25 mouse cellular contexts compared by ENCODE assay signal in genomic region chr11:84992996-84993395, GRCm38 (mm10). TPM values are rescaled to one million over a fixed set of nuclear protein-coding genes. Genes with fewer than 3 reads are reported as not detected.
DNase-seq lines count a peak whose midpoint lies in the region; ATAC-seq and TF ChIP-seq lines count a peak whose summit lies in the region.
"Had no signal": no experiment of that assay in that cellular context is flagged by ENCODE, and none has a peak within 500 bp of the region (broad histone marks: within the 10 kb centered on the region; RNA-seq: fewer than 3 reads in every experiment).

No protein-coding gene starts in this region.

- no peak for TF ChIP-seq POLR2A in CH12.LX (IDR thresholded peaks at IDR 0.05; ENCODE audit: low read depth, low read length)

- TF ChIP-seq EP300 in CH12.LX (IDR thresholded peaks at IDR 0.05; ENCODE audit: low read length), result no peak

- no peak overlapping the region for H3K4me2 ChIP-seq in kidney, postnatal 0 days (ENCODE audit: low read length)
- H3K4me2 ChIP-seq in kidney, embryonic 15.5 days, result no peak overlapping the region
- no peak overlapping the region for H3K4me2 ChIP-seq in CH12.LX (ENCODE audit: insufficient read depth, low read depth, poor library complexity, severe bottlenecking)
- H3K4me2 ChIP-seq: forebrain, embryonic 13.5 days; heart, embryonic 13.5 days; limb, embryonic 13.5 days; liver, embryonic 13.5 days; lung, embryonic 15.5 days had no signal

- peak; percentile 14 for TF ChIP-seq RAD21 in CH12.LX (IDR thresholded peaks at IDR 0.05; ENCODE audit: low read depth, low read length)

- in situ Hi-C loops in CH12.LX (cut with MboI; ENCODE audit: low pct_ligation_motif_present, low pct_unique_long_range_greater_than_20kb, low sequenced_read_pairs), result no loop called here
- in situ Hi-C loops in Patski (cut with MboI; ENCODE audit: low pct_unique_long_range_greater_than_20kb), result no loop called here

- POLR2A ChIA-PET in Patski (lab: Charles Lee), result no interaction called here

- CTCF ChIA-PET in Patski (lab: Charles Lee), result interaction anchor here (1.0 to 2.0 kb wide), 6 partner anchors 10 to 126 kb away, joined by 3 to 7 read pairs (median 4); no protein-coding TSS in a partner anchor

- no peaks in the 10 kb centered on the region for H3K79me2 ChIP-seq in CH12.LX (replicated peaks; ENCODE audit: control insufficient read depth, extremely low read depth, insufficient read depth, poor library complexity, severe bottlenecking)

- 0 out of 2 replicates have a peak, but pooled peaks have one; percentile 5 for TF ChIP-seq CTCF in kidney, postnatal 0 days (IDR thresholded peaks at IDR 0.05; ENCODE audit: low read depth)
- TF ChIP-seq CTCF in CH12.LX (conservative IDR thresholded peaks at IDR 0.05 in 1 of 2, IDR thresholded peaks at IDR 0.05 in 1 of 2; ENCODE audit: low read depth in 2 of 2, low read length in 2 of 2) (peak in 1 of 2 experiments; percentile 33; a peak in 2 of 4 replicates), Patski (IDR thresholded peaks at IDR 0.05) (peak; percentile 58)

- WGBS in kidney, postnatal 0 days, result 90% methylated on average over 1 of the region's 1 CpGs
- 84% methylated on average over 1 of the region's 1 CpGs for WGBS in kidney, embryonic 15.5 days

- DNase-seq in kidney, postnatal 0 days (ENCODE audit: low spot score), result no peak
- peak; percentile 12 for DNase-seq in thymus, postnatal 14 days
- no peak for DNase-seq in thymus, adult 18-20 months
- DNase-seq in CH12.LX (ENCODE audit: extremely low read depth) (peak; percentile 6), Patski (ENCODE audit: low read depth, low spot score) (no peak)
- DNase-seq in ovary, postnatal 10 days (ENCODE audit: low spot score), result no peak
- DNase-seq: adrenal gland, postnatal 25 days; cerebellum, adult 9-10 months; gastrocnemius, postnatal 14 days; heart, adult 18-20 months; heart, postnatal 14 days; kidney, adult 2 months; kidney, postnatal 14 days; layer of hippocampus, postnatal 36 days; liver, embryonic 13.5 days; lung, postnatal 4 days had no signal

- no peak for ATAC-seq in kidney, postnatal 0 days (replicated peaks; ENCODE audit: low FRiP score, low read depth)
- no peak for ATAC-seq in kidney, embryonic 15.5 days (replicated peaks; ENCODE audit: low FRiP score)
- ATAC-seq in Patski, result no peak
- ATAC-seq: CD4-positive, CD25-positive, alpha-beta regulatory T cell, adult 4 months; forebrain, embryonic 13.5 days; midbrain, embryonic 16.5 days had no signal

- dilution Hi-C loops in CH12.LX (cut with MboI; ENCODE audit: extremely low pct_ligation_motif_present, extremely low pct_unique_long_range_greater_than_20kb, low sequenced_read_pairs), result no loop called here

- H3K4me3 ChIP-seq in kidney, postnatal 0 days (replicated peaks; ENCODE audit: low read depth, low read length), result no peak overlapping the region
- H3K4me3 ChIP-seq in kidney, embryonic 15.5 days (replicated peaks), result no peak overlapping the region
- H3K4me3 ChIP-seq in CH12.LX (replicated peaks in 1 of 3; ENCODE audit: low read depth in 2 of 3, low read length in 2 of 3, poor library complexity in 1 of 3), result no peak overlapping the region
- H3K4me3 ChIP-seq: forebrain, embryonic 13.5 days; heart, embryonic 13.5 days; limb, embryonic 13.5 days; liver, embryonic 13.5 days; lung, embryonic 15.5 days; myocyte had no signal

- H3K4me1 ChIP-seq in kidney, postnatal 0 days (replicated peaks; ENCODE audit: insufficient read depth, low read length), result no peaks in the 10 kb centered on the region
- H3K4me1 ChIP-seq in kidney, embryonic 15.5 days, result no peaks in the 10 kb centered on the region
- no peaks in the 10 kb centered on the region for H3K4me1 ChIP-seq in CH12.LX (ENCODE audit: control insufficient read depth in 1 of 2, insufficient read depth in 2 of 2)
- H3K4me1 ChIP-seq: forebrain, embryonic 13.5 days; heart, embryonic 13.5 days; limb, embryonic 13.5 days; liver, embryonic 13.5 days; lung, embryonic 15.5 days had no signal

- peaks cover 20% of the 10 kb centered on the region for H3K36me3 ChIP-seq in kidney, postnatal 0 days (ENCODE audit: insufficient read depth, low read length)
- H3K36me3 ChIP-seq in kidney, embryonic 15.5 days, result peaks cover 66% of the 10 kb centered on the region
- H3K36me3 ChIP-seq in CH12.LX (replicated peaks in 1 of 2; ENCODE audit: control insufficient read depth in 1 of 2, insufficient read depth in 1 of 2, low read length in 1 of 2), result peaks cover 18 to 47% of the 10 kb centered on the region in 2 experiments

- no peak overlapping the region for H3K27ac ChIP-seq in kidney, postnatal 0 days
- H3K27ac ChIP-seq in kidney, embryonic 15.5 days, result no peak overlapping the region
- H3K27ac ChIP-seq in CH12.LX (ENCODE audit: insufficient read depth, low read depth), result no peak overlapping the region
- H3K27ac ChIP-seq: forebrain, embryonic 13.5 days; heart, embryonic 13.5 days; limb, embryonic 13.5 days; liver, embryonic 13.5 days; lung, embryonic 15.5 days had no signal

- H3K27me3 ChIP-seq in kidney, postnatal 0 days (ENCODE audit: insufficient read depth, low read length), result no peaks in the 10 kb centered on the region
- no peaks in the 10 kb centered on the region for H3K27me3 ChIP-seq in kidney, embryonic 15.5 days
- H3K27me3 ChIP-seq in CH12.LX (replicated peaks) (no peaks in the 10 kb centered on the region), Patski (no peaks in the 10 kb centered on the region)
- H3K27me3 ChIP-seq: forebrain, embryonic 13.5 days; heart, embryonic 13.5 days; limb, embryonic 13.5 days; liver, embryonic 13.5 days; lung, embryonic 15.5 days had no signal

- H3K9me3 ChIP-seq in kidney, postnatal 0 days (replicated peaks; ENCODE audit: low read length), result no peaks in the 10 kb centered on the region
- H3K9me3 ChIP-seq in kidney, embryonic 15.5 days (replicated peaks), result no peaks in the 10 kb centered on the region
- no peaks in the 10 kb centered on the region for H3K9me3 ChIP-seq in CH12.LX (replicated peaks; ENCODE audit: low read length)
- H3K9me3 ChIP-seq: forebrain, embryonic 13.5 days; heart, embryonic 13.5 days; limb, embryonic 13.5 days; liver, embryonic 13.5 days; lung, embryonic 15.5 days had no signal

- no peak overlapping the region for H3K9ac ChIP-seq in kidney, postnatal 0 days (ENCODE audit: low read depth, low read length)
- no peak overlapping the region for H3K9ac ChIP-seq in kidney, embryonic 15.5 days
- no peak overlapping the region for H3K9ac ChIP-seq in CH12.LX (ENCODE audit: insufficient read depth, low read depth)
- H3K9ac ChIP-seq: forebrain, embryonic 13.5 days; heart, embryonic 13.5 days; limb, embryonic 13.5 days; liver, embryonic 13.5 days; lung, embryonic 15.5 days had no signal

TF ChIP-seq in CH12.LX, 34 proteins besides CTCF, POLR2A, EP300 and RAD21:
- no peak for TF ChIP-seq ETS1 (conservative IDR thresholded peaks at IDR 0.05; ENCODE audit: low read depth, low read length)
- no peak for TF ChIP-seq JUN (IDR thresholded peaks at IDR 0.05; ENCODE audit: insufficient read depth, low read depth, low read length)
- TF ChIP-seq UBTF (IDR thresholded peaks at IDR 0.05; ENCODE audit: low read depth, low read length), result no peak
- no peak for TF ChIP-seq ZKSCAN1 (IDR thresholded peaks at IDR 0.05; ENCODE audit: borderline replicate concordance, low read depth, low read length)
- no peak for TF ChIP-seq MAFK (IDR thresholded peaks at IDR 0.05; ENCODE audit: insufficient replicate concordance, low read length)
- TF ChIP-seq MEF2A (IDR thresholded peaks at IDR 0.05; ENCODE audit: borderline replicate concordance, low read depth, low read length), result no peak
- no peak for TF ChIP-seq ZMIZ1 (IDR thresholded peaks at IDR 0.05; ENCODE audit: low read depth, low read length)
- no peak for TF ChIP-seq E2F4 (IDR thresholded peaks at IDR 0.05; ENCODE audit: insufficient replicate concordance, low read depth, low read length)
- TF ChIP-seq IRF4 (IDR thresholded peaks at IDR 0.05; ENCODE audit: low read depth, low read length), result no peak
- no peak for TF ChIP-seq ZC3H11A (IDR thresholded peaks at IDR 0.05; ENCODE audit: low read depth, low read length)
- TF ChIP-seq TBP (conservative IDR thresholded peaks at IDR 0.05; ENCODE audit: low read depth, low read length), result no peak
- no peak for TF ChIP-seq TCF12 (IDR thresholded peaks at IDR 0.05; ENCODE audit: low read depth, low read length)
- TF ChIP-seq NRF1 (IDR thresholded peaks at IDR 0.05; ENCODE audit: low read depth, low read length), result no peak
- TF ChIP-seq PAX5 (IDR thresholded peaks at IDR 0.05; ENCODE audit: low read length), result no peak
- TF ChIP-seq POLR2AphosphoS2 (IDR thresholded peaks at IDR 0.05; ENCODE audit: low read depth, low read length), result no peak
- no peak for TF ChIP-seq MAX (IDR thresholded peaks at IDR 0.05; ENCODE audit: low read length)
- TF ChIP-seq MXI1 (IDR thresholded peaks at IDR 0.05; ENCODE audit: low read depth, low read length), result no peak

RNA-seq across cellular contexts. Expression of gene Car4, which starts 35.4 kb away (rescaled TPM):
- 121 and 134 TPM in 2 replicates for polyA plus RNA-seq in kidney, postnatal 0 days (2015; fragmentation: Nextera tagmentation; extraction: Ambion mirVana)
- 66.2 and 71.2 TPM in 2 replicates for polyA plus RNA-seq in kidney, embryonic 15.5 days (2015; fragmentation: Nextera tagmentation; extraction: Ambion mirVana)
- total RNA-seq in CH12.LX (2012; rRNA removed) (not detected in 2 replicates), CH12.LX (2014; rRNA removed) (not detected in 2 replicates)
- polyA plus RNA-seq in CH12.LX (2012; ENCODE audit: insufficient read length, low read depth) (not detected in 2 replicates), Patski (2021) (not detected)
- total RNA-seq: megakaryocyte-erythroid progenitor cell, adult 5-6 weeks had no signal
- polyA plus RNA-seq: CD4-positive, CD25-positive, alpha-beta regulatory T cell, adult 4 months; myocyte had no signal

Comparison
In these comparisons a context has a peak if more than half of its experiments do, and no peak if none do; other contexts are left out.
1. DNase-seq: peak in thymus, postnatal 14 days (single experiment) and CH12.LX (single experiment); none in kidney, postnatal 0 days (single experiment), thymus, adult 18-20 months (0 of 2), Patski (single experiment) and ovary, postnatal 10 days (single experiment).
2. RNA of gene Car4, which starts 35.4 kb away (polyA plus RNA-seq): 121 to 134 TPM in kidney, postnatal 0 days and 66.2 to 71.2 TPM in kidney, embryonic 15.5 days; not detected in CH12.LX and not detected in Patski (single experiment); every median in the first group is over 10 times any median in the second.